Mouse (Mus musculus) liver, postnatal 0 days (tissue): ENCODE data around the gene Col6a5.

Experiments
- CTCF ChIP-seq: sonication (generic); IDR thresholded peaks from 2 replicates; pipeline ENCODE4 v1.5.1; 2016; ENCODE audit warnings: antibody characterized with exemption, low read depth
- EP300 ChIP-seq: IDR thresholded peaks from 2 replicates; pipeline ENCODE4 v1.6.1; 2016; ENCODE audit warnings: antibody characterized with exemption, low read depth, mild to moderate bottlenecking

- no peak for TF ChIP-seq CTCF
- no peak for TF ChIP-seq EP300
Measured at GRCm38 (mm10) chr9:105915186-105915585, 45.3 kb downstream of the Col6a5 start.
